Mouse (Mus musculus): ENCODE results near the gene Cfap46.

Gene Cfap46

GRCm38 (mm10) chr7:139683706-139684552, at the start of gene Cfap46:
Gene Cfap46, minus strand, starts transcription at chr7:139683817.
- DNase-seq (ENCODE audit: low read depth, low spot score) = peak; percentile 54

DNA sequence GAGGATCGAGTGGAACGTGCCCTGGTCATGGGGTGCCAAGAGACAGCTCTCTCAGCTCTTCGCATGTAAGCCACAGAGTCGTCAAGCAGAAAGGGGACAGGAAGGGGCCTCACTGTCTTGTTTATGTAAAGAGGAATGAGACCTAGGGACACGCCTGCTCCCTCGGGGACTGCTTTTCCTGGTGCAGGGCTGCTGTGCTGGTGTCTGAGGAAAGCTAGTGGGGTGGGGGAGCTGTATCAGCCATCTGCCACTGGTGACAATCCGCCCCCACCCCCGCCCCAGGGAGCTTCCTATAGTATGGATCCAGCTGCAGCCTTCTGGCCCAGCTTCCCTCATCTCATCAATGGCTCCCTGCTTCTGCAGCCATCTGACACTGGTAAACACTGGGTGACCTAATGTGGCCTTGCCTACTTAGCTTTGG, 47.7 kb upstream of the Cfap46 start:
- no peak for DNase-seq (ENCODE audit: low read depth, low spot score)

- no peak for DNase-seq (ENCODE audit: low read depth, low spot score)
These were observed 43.5 kb upstream of the Cfap46 start for GRCm38 (mm10) chr7:139727072-139727471.

- DNase-seq (ENCODE audit: low read depth, low spot score) = no peak
These were observed 42.0 kb upstream of the Cfap46 start for GRCm38 (mm10) chr7:139725641-139726040.

DNA sequence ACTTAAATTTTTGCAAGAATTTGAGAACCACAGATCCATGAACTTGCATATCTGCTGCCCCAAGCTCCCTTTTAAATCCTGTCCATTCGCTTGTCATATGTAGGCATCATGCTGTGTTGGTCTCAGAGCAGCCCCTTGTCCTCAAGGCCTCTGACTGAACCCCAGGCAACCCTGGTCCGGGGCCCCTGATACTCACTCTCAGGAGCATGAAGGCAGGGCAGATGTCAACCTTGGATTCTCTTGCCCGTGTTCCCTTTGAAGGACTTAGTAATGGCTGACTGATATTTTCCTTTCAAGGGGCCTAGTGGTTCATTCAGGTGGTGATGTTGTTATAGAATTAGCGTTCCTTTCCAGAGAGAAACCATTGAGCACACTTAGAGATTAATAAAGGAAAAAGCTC, 40.4 kb upstream of the Cfap46 start:
- DNase-seq (ENCODE audit: low read depth, low spot score) = no peak

GRCm38 (mm10) chr7:139721196-139721595, 37.6 kb upstream of the Cfap46 start:
- DNase-seq (ENCODE audit: low read depth, low spot score) = no peak

DNA sequence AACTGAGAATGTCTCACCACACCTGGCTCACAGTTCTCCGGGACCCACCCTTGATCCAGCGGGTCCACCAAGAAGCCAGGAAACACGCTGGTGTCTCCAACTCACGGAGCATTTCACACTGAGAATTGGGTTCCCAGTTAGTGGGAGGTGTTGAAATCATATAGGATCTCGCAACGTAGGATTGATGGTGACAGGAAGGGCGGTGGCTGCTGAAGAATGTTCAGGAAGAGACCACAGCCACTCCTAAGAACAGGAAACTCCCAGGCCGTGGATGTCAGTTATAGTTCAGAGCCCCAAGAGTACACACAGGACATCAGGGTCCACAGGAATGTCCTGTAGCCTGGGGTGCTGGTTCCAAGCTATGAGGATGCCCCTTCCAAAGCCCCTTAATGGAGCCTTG, 34.2 kb upstream of the Cfap46 start:
- DNase-seq (ENCODE audit: low read depth, low spot score) = no peak

- DNase-seq (ENCODE audit: low read depth, low spot score) = no peak
These were observed 28.2 kb upstream of the Cfap46 start for GRCm38 (mm10) chr7:139711821-139712220.

DNA sequence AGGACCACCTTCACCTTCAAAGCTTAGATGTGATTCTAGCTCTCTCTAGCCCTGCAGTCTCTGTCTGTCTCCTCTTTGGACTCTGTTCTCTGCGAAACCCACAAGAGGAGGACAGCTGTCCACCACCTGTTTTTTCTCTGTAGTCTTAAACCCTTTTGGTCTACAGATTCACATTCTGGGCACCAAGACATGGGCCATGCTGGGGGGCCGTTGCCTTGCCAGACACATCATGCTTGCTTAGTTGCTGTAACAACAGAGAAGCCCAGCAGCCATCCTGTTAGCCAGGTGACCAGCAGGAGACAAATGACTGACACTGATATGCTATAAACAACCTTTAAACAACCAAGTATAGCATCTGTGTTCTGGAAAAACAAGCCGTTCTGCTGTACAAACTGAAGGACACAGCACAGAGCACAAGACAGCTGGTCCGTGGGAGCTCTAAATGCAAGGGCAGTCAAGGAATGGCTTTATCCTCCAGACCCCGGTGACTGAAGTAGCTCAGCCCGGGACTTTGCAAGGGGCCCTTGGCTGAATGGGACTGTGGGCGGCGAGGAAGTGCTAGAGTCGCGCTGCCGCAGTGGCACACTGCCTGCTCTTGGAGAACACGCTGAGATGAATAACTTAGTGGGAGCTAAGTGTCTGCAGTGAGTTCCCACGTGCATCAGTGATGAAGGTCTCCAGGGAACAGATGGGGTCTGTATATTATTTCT, 22.9 kb upstream of the Cfap46 start:
- no peak for DNase-seq (ENCODE audit: low read depth, low spot score)

- no peak for DNase-seq (ENCODE audit: low read depth, low spot score)
These were observed 22.2 kb upstream of the Cfap46 start for GRCm38 (mm10) chr7:139705781-139706180.

- no peak for DNase-seq (ENCODE audit: low read depth, low spot score)
These were observed 21.5 kb upstream of the Cfap46 start for GRCm38 (mm10) chr7:139705081-139705480.

- no peak for DNase-seq (ENCODE audit: low read depth, low spot score)
These were observed 20.2 kb upstream of the Cfap46 start for GRCm38 (mm10) chr7:139703826-139704199.

- peak; percentile 65 for DNase-seq (ENCODE audit: low read depth, low spot score)
These were observed 19.7 kb upstream of the Cfap46 start for GRCm38 (mm10) chr7:139703146-139703825.

DNA sequence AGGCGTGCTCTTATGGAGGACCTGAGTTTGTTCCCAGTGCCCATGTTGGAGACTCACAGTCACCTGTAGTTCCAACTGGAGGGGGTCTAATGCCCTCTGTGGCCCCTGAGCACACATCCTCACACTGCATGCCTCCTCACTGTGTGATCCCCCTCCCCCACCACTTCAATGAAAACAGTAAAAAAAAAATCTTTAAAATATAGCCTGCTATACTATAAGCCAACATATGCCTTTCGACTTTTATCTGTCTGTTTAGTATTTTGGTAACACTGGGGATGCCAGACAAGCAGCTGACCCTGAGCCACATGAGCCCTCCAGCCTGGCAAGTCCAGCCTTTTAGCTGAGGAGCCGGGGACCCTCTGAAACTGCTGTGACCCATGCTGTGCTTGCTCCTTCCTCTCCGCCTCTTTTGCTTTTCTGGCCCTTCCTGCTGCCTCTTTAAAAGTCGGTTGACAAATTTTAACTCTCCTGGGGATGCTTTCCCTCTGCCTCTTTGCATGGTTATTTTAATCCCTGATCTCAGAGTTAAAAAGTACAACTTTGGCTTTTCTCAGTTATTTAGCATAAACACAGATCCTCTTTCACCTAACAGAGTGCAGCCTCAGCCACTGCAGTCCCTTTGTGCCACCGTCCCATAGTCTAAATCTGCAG, 18.2 kb upstream of the Cfap46 start:
- DNase-seq (ENCODE audit: low read depth, low spot score) = no peak

- DNase-seq (ENCODE audit: low read depth, low spot score) = no peak
These were observed 9.2 kb upstream of the Cfap46 start for GRCm38 (mm10) chr7:139692641-139693294.

GRCm38 (mm10) chr7:139692211-139692610, 8.6 kb upstream of the Cfap46 start:
- no peak for DNase-seq (ENCODE audit: low read depth, low spot score)

DNA sequence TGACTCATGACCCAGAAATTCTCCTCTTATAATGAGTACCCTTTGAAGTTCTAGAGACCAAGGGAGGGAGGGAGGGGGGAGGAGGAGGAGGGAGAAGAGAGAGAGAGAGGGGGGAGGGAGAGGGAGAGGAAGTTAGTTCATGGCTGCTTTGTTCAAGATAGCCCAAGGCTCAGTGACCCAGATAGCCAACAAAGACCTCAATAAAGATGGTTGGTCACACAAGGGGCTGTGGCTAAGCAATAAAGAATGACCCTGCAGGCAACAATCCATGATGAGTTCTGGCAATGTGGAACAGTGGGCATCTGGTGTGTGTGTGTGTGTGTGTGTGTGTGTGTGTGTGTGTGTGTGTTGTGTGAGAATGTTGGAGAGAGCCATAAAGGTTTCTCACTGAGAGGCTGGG, 1.7 kb upstream of the Cfap46 start:
- DNase-seq (ENCODE audit: low read depth, low spot score) = peak; percentile 28

DNA sequence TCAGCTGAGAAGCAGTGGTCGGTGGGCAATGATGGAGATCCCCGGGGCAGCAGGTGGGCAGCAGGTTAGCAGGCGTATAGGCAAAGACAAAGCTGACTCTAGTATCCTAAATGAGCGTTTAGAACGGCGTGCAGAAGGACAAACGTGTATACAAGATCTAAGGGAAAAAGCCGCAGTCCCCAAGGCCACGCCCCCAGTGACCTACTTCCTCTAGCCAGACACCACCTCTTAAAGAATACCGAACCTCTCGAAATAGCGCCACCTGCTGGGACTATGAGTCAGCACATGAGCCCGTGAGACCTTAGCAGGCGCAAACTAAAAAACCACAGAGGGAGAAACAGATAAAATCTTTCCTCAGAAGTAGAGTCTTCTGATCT, 924 bp upstream of the Cfap46 start:
- peak; percentile 88 for DNase-seq (ENCODE audit: low read depth, low spot score)

DNA sequence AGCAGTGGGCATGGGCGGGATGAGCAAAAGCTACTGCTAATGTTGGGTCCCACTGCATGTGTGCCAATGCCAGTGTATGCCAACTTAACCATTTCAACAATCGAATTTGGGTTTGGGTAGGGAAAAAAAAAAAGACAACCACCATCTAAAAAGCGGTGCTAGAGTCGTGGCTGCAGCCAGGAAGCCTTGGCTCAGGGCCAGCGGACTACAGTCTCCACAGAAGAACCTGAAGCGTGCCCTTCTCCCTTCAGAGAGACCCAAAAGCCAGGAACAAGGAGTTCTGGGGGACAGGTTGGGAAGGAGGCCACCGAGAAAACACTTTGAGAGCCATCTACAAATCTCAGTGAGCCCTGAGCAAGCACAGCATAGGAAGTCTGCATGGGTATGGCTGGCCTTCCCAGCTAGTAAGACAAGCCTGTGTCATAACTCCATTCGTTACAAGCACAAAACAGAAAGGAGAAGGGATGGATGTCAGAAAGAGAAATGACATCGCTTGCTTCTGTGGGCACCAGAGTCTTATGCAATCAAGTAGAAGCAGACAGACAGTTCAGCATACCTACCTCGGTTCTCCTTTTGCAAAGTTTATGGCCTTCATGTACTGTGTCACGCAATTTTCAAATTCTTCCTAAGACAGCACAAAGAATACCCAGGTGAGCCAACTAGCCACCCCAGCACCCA, 1.6 kb downstream of the Cfap46 start:
- DNase-seq (ENCODE audit: low read depth, low spot score) = no peak

DNA sequence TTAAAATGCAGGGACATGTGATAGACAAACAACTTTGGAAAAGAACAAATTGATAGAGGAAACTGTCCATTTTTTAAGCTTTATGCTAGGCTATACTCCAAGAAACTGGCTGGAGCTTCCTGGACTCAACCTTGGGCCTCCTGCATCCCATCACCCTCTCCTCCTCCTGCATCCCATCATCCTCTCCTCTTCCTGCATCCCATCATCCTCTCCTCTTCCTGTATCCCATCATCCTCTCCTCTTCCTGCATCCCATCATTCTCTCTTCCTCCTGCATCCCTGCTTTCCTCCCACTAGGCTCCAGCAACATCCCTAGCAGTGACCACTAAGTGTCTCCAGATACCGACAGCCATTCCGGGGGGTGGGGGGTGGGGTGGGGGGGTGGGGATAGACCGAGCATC, 7.2 kb downstream of the Cfap46 start:
- no peak for DNase-seq (ENCODE audit: low read depth, low spot score)

DNA sequence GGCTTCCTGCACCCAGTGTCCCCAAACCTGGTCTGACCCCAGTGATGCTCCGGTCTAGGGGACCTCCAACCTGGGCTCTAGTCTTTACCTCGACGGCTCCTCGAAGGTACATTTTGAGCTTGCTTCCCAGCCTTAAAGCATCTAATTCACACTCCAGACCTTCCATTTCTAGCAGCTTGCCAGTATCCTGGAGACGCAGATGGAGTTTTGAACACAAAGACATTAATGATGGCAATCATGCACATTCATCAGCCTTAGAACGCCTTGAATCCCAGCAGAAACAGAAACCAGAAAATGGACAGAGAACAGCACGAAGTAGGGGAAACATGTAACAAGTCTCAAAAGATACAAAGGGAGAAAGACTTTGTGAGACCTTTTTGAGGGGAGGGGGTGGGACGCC, 16.7 kb downstream of the Cfap46 start:
- no peak for DNase-seq (ENCODE audit: low read depth, low spot score)
